Mouse (Mus musculus) liver, postnatal 0 days (tissue): ENCODE data around the gene Gabrg3. TPM values are rescaled to one million over a fixed set of nuclear protein-coding genes. Genes with fewer than 3 reads are reported as not detected.

Experiments
- ATAC-seq: fragments of 200-750 bp; cut with Nextera tagmentation; 2 replicates; pipeline ENCODE4 v1.8.0; 2017; ENCODE audit warnings: mild to moderate bottlenecking, moderate library complexity
- DNase-seq: peaks from one replicate; pipeline ENCODE4 v3.0.0-alpha.2; 2016
- H3K27ac ChIP-seq: fragments of 300-500 bp; sonication (generic); 2 replicates; pipeline ENCODE4 v1.5.1; 2014; ENCODE audit warnings: antibody characterized with exemption, moderate library complexity, mild to moderate bottlenecking, low read depth
- H3K27me3 ChIP-seq: fragments of 300-500 bp; sonication (generic); 2 replicates; pipeline ENCODE4 v1.6.1; 2014; ENCODE audit warnings: low read length, control low read depth, mixed read lengths; ENCODE audit not compliant: insufficient read depth
- H3K36me3 ChIP-seq: fragments of 300-500 bp; sonication (generic); replicated peaks from 2 replicates; pipeline ENCODE4 v1.6.1; 2014; ENCODE audit warnings: mild to moderate bottlenecking, control low read depth, low read length, moderate library complexity, mixed read lengths; ENCODE audit not compliant: insufficient read depth
- H3K4me1 ChIP-seq: fragments of 300-500 bp; sonication (generic); 2 replicates; pipeline ENCODE4 v1.6.1; 2014; ENCODE audit warnings: antibody characterized with exemption, mild to moderate bottlenecking, control low read depth; ENCODE audit not compliant: insufficient read depth
- H3K4me2 ChIP-seq: fragments of 300-500 bp; sonication (generic); 2 replicates; pipeline ENCODE4 v1.6.1; 2014; ENCODE audit warnings: low read depth, mild to moderate bottlenecking, low read length, moderate library complexity, mixed read lengths
- H3K4me3 ChIP-seq: fragments of 300-500 bp; sonication (generic); 2 replicates; pipeline ENCODE4 v1.5.1; 2014; ENCODE audit warnings: low read depth, low read length
- H3K9ac ChIP-seq: fragments of 300-500 bp; sonication (generic); replicated peaks from 2 replicates; pipeline ENCODE4 v1.6.1; 2014; ENCODE audit warnings: mild to moderate bottlenecking, moderate library complexity
- H3K9me3 ChIP-seq: fragments of 300-500 bp; sonication (generic); 2 replicates; pipeline ENCODE4 v1.6.1; 2016; ENCODE audit warnings: mild to moderate bottlenecking, control low read depth, low read length, mixed read lengths
- CTCF ChIP-seq: sonication (generic); IDR thresholded peaks from 2 replicates; pipeline ENCODE4 v1.5.1; 2016; ENCODE audit warnings: antibody characterized with exemption, low read depth
- EP300 ChIP-seq: IDR thresholded peaks from 2 replicates; pipeline ENCODE4 v1.6.1; 2016; ENCODE audit warnings: antibody characterized with exemption, low read depth, mild to moderate bottlenecking
- WGBS: fragments of 180-500 bp; shearing (Covaris S2); extraction: QIAGEN DNeasy Blood & Tissue Kit; methylation state at CpG from one replicate; pipeline ENCODE4 v1.1.7; 2014; ENCODE audit not compliant: insufficient replicate concordance; 5-methylcytosine and 5-hydroxymethylcytosine counted together
- polyA plus RNA-seq: library from polyadenylated mRNA; unstranded; fragments of >200 nt; fragmentation: Nextera tagmentation; extraction: Ambion mirVana; gene quantifications from 2 replicates; pipeline ENCODE4 v1.2.1, GENCODE M21; 2015

The Gabrg3 gene
- polyA plus RNA-seq, 1 experiment from 2014 or later, result not detected

DNA sequence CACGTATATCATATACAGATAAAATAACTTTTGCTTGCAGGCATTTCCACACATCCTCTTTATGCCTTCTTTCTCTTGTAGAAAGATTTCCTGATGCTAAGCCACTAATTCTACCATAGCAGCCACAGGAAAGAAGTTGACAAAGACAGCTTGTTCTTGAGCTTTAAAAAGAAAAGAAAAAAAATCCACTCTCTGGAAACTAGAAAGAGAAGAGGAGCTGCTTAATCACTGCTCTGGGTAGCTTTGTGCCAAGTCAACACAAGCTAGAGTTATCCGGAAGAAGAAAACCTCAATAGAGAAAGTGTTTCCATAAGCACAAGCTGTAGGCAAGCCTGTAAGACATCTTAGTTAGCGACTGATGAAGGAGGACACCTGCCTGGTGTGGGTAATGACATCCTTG, 321.6 kb downstream of the Gabrg3 start:
- Histone ChIP-seq H3K4me3 (no peak overlapping the region), H3K27ac (no peak overlapping the region), H3K27me3 (no peaks in the 10 kb centered on the region), H3K36me3 (no peaks in the 10 kb centered on the region), H3K4me1 (no peaks in the 10 kb centered on the region), H3K9ac (no peak overlapping the region), H3K9me3 (no peaks in the 10 kb centered on the region), H3K4me2 (no peak overlapping the region)
- WGBS, result 82% methylated on average over 3 of the region's 3 CpGs
- no peak for ATAC-seq
- TF ChIP-seq CTCF (no peak), EP300 (no peak)
- no peak for DNase-seq

DNA sequence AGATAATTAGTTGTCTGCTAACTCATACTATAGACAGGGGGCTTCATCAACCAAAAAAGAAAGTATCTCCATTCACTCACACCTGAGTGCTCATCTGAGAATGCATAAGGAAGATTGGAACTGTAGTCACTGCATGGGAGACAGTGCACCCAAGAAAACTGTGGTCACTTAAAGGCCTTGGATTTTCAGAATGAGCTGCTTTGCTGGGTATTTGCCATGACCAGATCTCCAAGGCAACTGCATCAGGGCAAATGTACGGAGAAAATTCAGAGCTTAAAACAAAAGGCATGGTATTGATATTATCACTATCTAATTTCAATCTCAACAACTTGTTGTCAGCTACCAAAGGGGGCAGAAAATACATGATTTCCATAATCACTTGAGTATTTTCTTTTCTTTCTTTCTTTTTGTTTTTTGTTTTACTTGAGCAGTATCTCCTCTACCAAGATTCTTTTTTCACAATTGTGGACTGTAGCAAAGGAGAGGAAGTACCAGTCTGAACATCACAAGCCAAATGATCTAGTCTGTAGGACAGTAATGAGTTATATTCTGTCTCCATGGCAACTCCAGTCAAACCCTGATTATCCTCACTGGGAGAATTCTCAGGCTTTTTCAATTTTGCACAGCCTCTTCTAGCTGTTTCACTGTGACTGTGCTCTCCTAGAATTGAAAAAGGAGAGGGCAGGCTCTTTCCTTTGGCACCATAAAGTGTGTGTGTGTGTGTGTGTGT, 335.9 kb downstream of the Gabrg3 start:
- DNase-seq (no peak), ATAC-seq (no peak)
- Histone ChIP-seq H3K9me3 (no peaks in the 10 kb centered on the region; the same call in 1 of the 2 replicates), H3K36me3 (no peaks in the 10 kb centered on the region), H3K27ac (no peak overlapping the region), H3K27me3 (no peaks in the 10 kb centered on the region), H3K4me1 (no peaks in the 10 kb centered on the region), H3K9ac (no peak overlapping the region), H3K4me2 (no peak overlapping the region), H3K4me3 (no peak overlapping the region)
- no peak for TF ChIP-seq EP300
- TF ChIP-seq CTCF, result no peak
- WGBS, result 67% methylated on average over 1 of the region's 1 CpGs

DNA sequence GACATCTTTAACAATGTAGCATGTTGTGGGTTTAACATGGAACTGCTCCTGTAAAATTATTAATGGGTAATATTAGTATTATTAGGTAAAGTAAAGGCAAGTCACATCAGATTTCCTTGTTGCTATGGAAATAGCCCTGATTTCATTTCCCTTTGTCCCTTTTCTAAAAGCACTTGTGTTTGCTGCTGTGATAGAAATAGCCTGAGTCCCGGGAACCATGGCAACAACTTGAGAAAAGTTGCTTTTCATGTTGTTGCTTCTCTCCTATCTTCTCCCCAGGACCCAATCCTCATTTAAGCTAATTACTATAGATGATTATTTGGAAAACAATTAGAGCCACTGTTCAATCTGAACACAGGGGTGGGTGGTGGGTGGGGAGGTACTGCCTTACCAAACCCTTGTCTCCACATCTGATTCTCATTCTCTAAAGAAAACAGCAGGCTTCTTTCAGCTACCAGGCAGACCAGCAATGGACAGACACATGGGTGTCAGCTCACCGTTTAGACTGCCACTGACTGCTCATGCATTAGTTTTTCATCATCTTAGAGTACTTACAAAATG, 349.0 kb downstream of the Gabrg3 start:
- no peaks in the 10 kb centered on the region for H3K36me3 ChIP-seq
- H3K4me2 ChIP-seq, result no peak overlapping the region
- H3K9ac ChIP-seq, result no peak overlapping the region
- H3K27ac ChIP-seq, result no peak overlapping the region
- no peak overlapping the region for H3K4me3 ChIP-seq
- TF ChIP-seq CTCF (no peak), EP300 (no peak)
- H3K4me1 ChIP-seq, result no peaks in the 10 kb centered on the region
- no peak for DNase-seq
- no peaks in the 10 kb centered on the region for H3K9me3 ChIP-seq
- H3K27me3 ChIP-seq, result no peaks in the 10 kb centered on the region
- no peak for ATAC-seq
- 66% methylated on average over 2 of the region's 2 CpGs for WGBS

DNA sequence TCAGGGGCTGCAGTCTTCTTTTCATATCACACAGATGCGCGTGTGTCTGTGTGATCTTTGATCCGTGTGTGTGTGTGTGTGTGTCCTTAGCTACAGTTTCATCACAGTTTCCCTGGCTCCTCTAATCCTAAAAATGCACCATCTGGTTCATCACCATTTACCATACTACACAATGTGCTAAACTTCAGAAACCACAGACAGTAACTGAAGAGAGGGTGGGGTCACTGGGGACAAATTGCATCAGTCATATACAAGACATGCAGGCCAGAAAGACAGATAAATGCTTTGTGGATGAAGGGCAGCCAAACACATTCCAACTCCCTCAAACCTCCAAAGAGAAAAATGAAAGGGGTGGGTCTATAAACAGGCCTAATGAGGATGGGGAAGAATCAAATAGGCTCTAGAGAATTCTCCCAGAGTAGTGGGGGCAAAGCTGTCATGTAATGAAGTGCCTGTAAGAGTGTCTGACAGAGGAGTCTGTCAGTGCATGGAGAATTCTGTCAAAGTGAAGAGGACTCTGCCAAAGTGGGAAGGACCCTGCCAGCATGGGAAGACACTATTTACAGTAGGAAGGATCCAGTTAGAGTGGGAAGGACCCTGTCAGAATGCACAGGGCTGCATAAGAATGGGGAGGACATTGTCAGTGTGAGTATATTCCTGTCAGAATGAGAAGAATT, 386.3 kb downstream of the Gabrg3 start:
- 87% methylated on average over 3 of the region's 3 CpGs for WGBS

DNA sequence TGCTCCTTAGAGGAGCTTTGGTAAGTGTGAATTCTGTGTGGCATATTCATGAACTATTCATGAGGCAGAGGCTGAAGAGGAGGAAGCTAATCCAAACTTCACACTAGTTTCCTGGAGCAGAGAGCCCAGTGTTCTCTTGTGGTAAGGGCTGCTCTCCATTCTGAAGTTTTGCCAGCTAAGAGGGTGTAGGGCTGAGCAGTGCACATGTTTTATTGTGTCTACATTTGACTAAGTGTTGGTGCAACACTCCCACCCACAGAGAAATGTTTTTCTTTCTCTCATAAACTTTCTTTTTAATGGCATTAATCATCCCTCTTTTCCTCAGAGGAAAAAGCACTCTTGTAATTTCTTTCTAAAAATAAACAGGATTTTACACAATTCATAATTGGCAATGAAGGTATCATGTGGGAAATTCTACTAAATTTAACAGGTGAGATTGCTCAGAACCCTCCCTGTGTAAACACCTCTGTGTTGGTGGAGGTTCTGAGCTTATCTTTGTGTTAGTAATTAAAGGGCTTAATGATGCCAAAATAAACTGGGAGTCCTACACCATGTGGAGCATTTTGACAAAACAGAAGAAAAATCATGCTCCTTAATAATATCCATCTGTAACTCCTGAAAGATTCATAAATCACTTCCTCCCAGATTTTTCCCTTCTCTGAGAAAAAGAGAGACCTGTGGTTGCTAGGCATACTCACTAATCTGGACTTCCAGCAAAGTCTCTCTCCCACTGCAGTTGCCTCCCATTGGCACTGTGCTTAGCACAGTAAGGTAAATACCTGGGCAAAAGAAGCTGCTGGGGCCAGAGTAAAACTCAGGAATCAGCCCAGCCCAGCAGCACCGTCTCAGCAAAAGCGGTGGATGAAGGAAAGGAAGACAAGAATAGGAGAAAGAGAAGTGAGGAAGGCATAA, 389.0 kb downstream of the Gabrg3 start:
- ATAC-seq (no peak), DNase-seq (no peak)
- no peak overlapping the region for H3K27ac ChIP-seq
- peaks cover 3% of the 10 kb centered on the region; the same call in 1 of the 2 replicates for H3K9me3 ChIP-seq
- H3K36me3 ChIP-seq, result no peaks in the 10 kb centered on the region
- no peak overlapping the region for H3K9ac ChIP-seq
- H3K4me3 ChIP-seq, result no peak overlapping the region
- no peaks in the 10 kb centered on the region for H3K27me3 ChIP-seq
- TF ChIP-seq CTCF, result no peak
- no peak for TF ChIP-seq EP300
- H3K4me2 ChIP-seq, result no peak overlapping the region
- no peaks in the 10 kb centered on the region for H3K4me1 ChIP-seq
- WGBS, result 82% methylated on average over 2 of the region's 2 CpGs

More for the DNA sequence above, 386.3 kb downstream of the Gabrg3 start:
- Histone ChIP-seq H3K9me3 (peaks cover 3% of the 10 kb centered on the region; the same call in 1 of the 2 replicates), H3K4me3 (no peak overlapping the region), H3K36me3 (no peaks in the 10 kb centered on the region), H3K27ac (no peak overlapping the region), H3K9ac (no peak overlapping the region), H3K4me1 (no peaks in the 10 kb centered on the region), H3K27me3 (no peaks in the 10 kb centered on the region), H3K4me2 (no peak overlapping the region)
- TF ChIP-seq CTCF, result no peak
- DNase-seq, result no peak
- no peak for ATAC-seq
